Mouse (Mus musculus): ENCODE results near the gene Syne1. TPM values are rescaled to one million over a fixed set of nuclear protein-coding genes. Genes with fewer than 3 reads are reported as not detected.

Gene Syne1
- total and polyA plus RNA-seq, 2 experiments from 2014 or later = 25.9 to 71.2 TPM

- Histone ChIP-seq H3K9me3 (replicated peaks; ENCODE audit: control insufficient read depth, low read length) (no peaks in the 10 kb centered on the region), H3K36me3 (replicated peaks; ENCODE audit: control insufficient read depth, insufficient read depth, low read length) (no peaks in the 10 kb centered on the region), H3K4me2 (ENCODE audit: low read depth, low read length) (no peak overlapping the region), H3K27me3 (ENCODE audit: control insufficient read depth, insufficient read depth, low read length) (no peaks in the 10 kb centered on the region), H3K9ac (replicated peaks; ENCODE audit: low read depth, low read length) (no peak overlapping the region), H3K4me1 (ENCODE audit: control insufficient read depth, insufficient read depth) (no peaks in the 10 kb centered on the region), H3K27ac (ENCODE audit: low read depth) (no peak overlapping the region), H3K4me3 (ENCODE audit: low read depth, low read length) (no peak overlapping the region)
- DNase-seq (ENCODE audit: low spot score) = no peak
- ATAC-seq (ENCODE audit: insufficient read depth, low read depth) = no peak
- TF ChIP-seq EP300 (IDR thresholded peaks at IDR 0.05; ENCODE audit: low read depth) = no peak
- TF ChIP-seq CTCF (IDR thresholded peaks at IDR 0.05; ENCODE audit: low read depth) = no peak
- WGBS = 67% methylated on average over 4 of the region's 4 CpGs
These were observed 9.2 kb upstream of the Syne1 start for GRCm38 (mm10) chr10:5560526-5560925.

- Histone ChIP-seq H3K4me2 (ENCODE audit: low read depth, low read length) (no peak overlapping the region), H3K27ac (ENCODE audit: low read depth) (no peak overlapping the region), H3K4me1 (ENCODE audit: control insufficient read depth, insufficient read depth) (no peaks in the 10 kb centered on the region), H3K9ac (replicated peaks; ENCODE audit: low read depth, low read length) (no peak overlapping the region), H3K36me3 (replicated peaks; ENCODE audit: control insufficient read depth, insufficient read depth, low read length) (no peaks in the 10 kb centered on the region), H3K9me3 (replicated peaks; ENCODE audit: control insufficient read depth, low read length) (no peaks in the 10 kb centered on the region), H3K27me3 (ENCODE audit: control insufficient read depth, insufficient read depth, low read length) (no peaks in the 10 kb centered on the region), H3K4me3 (ENCODE audit: low read depth, low read length) (no peak overlapping the region)
- TF ChIP-seq EP300 (IDR thresholded peaks at IDR 0.05; ENCODE audit: low read depth) = no peak
- no peak for TF ChIP-seq CTCF (IDR thresholded peaks at IDR 0.05; ENCODE audit: low read depth)
- no peak for DNase-seq (ENCODE audit: low spot score)
- no peak for ATAC-seq (ENCODE audit: insufficient read depth, low read depth)
These were observed 7.5 kb upstream of the Syne1 start for GRCm38 (mm10) chr10:5558808-5559207.

- Histone ChIP-seq H3K27me3 (ENCODE audit: control insufficient read depth, insufficient read depth, low read length) (0 out of 2 replicates have a peak, but pooled peaks cover 9% of the 10 kb centered on the region), H3K4me3 (ENCODE audit: low read depth, low read length) (no peak overlapping the region), H3K9ac (replicated peaks; ENCODE audit: low read depth, low read length) (no peak overlapping the region), H3K9me3 (replicated peaks; ENCODE audit: control insufficient read depth, low read length) (no peaks in the 10 kb centered on the region), H3K4me2 (ENCODE audit: low read depth, low read length) (no peak overlapping the region), H3K27ac (ENCODE audit: low read depth) (no peak overlapping the region), H3K36me3 (replicated peaks; ENCODE audit: control insufficient read depth, insufficient read depth, low read length) (no peaks in the 10 kb centered on the region), H3K4me1 (ENCODE audit: control insufficient read depth, insufficient read depth) (no peaks in the 10 kb centered on the region)
- DNase-seq (ENCODE audit: low spot score) = peak; percentile 48
- peak; percentile 63; the same call in 1 of the 2 replicates for ATAC-seq (ENCODE audit: insufficient read depth, low read depth)
- TF ChIP-seq EP300 (IDR thresholded peaks at IDR 0.05; ENCODE audit: low read depth) (no peak), CTCF (IDR thresholded peaks at IDR 0.05; ENCODE audit: low read depth) (peak; percentile 66)
- WGBS = 14% methylated on average over 5 of the region's 5 CpGs
These were observed 3.7 kb upstream of the Syne1 start for GRCm38 (mm10) chr10:5554941-5555340.

GRCm38 (mm10) chr10:5550168-5551021 is 887 bp downstream of the Syne1 start:
- no peaks in the 10 kb centered on the region for H3K36me3 ChIP-seq (replicated peaks; ENCODE audit: control insufficient read depth, insufficient read depth, low read length)
- H3K27ac ChIP-seq (ENCODE audit: low read depth) = no peak overlapping the region
- H3K4me1 ChIP-seq (ENCODE audit: control insufficient read depth, insufficient read depth) = no peaks in the 10 kb centered on the region
- 0 out of 2 replicates have a peak, but pooled peaks cover 9% of the 10 kb centered on the region for H3K27me3 ChIP-seq (ENCODE audit: control insufficient read depth, insufficient read depth, low read length)
- H3K4me3 ChIP-seq (ENCODE audit: low read depth, low read length) = peak overlapping the region; percentile 52
- WGBS = 1% methylated on average over 44 of the region's 44 CpGs
- DNase-seq (ENCODE audit: low spot score) (peak; percentile 10), ATAC-seq (ENCODE audit: insufficient read depth, low read depth) (peak; percentile 64; the same call in 1 of the 2 replicates)
- H3K9me3 ChIP-seq (replicated peaks; ENCODE audit: control insufficient read depth, low read length) = no peaks in the 10 kb centered on the region
- peak overlapping the region; percentile 28; the same call in 1 of the 2 replicates for H3K9ac ChIP-seq (replicated peaks; ENCODE audit: low read depth, low read length)
- TF ChIP-seq EP300 (IDR thresholded peaks at IDR 0.05; ENCODE audit: low read depth) (no peak), CTCF (IDR thresholded peaks at IDR 0.05; ENCODE audit: low read depth) (0 out of 2 replicates have a peak, but pooled peaks have one; percentile 17)
- peak overlapping the region; percentile 67 for H3K4me2 ChIP-seq (ENCODE audit: low read depth, low read length)

- Histone ChIP-seq H3K27me3 (ENCODE audit: control insufficient read depth, insufficient read depth, low read length) (0 out of 2 replicates have a peak, but pooled peaks cover 9% of the 10 kb centered on the region), H3K9ac (replicated peaks; ENCODE audit: low read depth, low read length) (0 out of 2 replicates have a peak overlapping the region, but pooled peaks have one; percentile 28), H3K4me3 (ENCODE audit: low read depth, low read length) (peak overlapping the region; percentile 52), H3K27ac (ENCODE audit: low read depth) (no peak overlapping the region), H3K9me3 (replicated peaks; ENCODE audit: control insufficient read depth, low read length) (no peaks in the 10 kb centered on the region), H3K36me3 (replicated peaks; ENCODE audit: control insufficient read depth, insufficient read depth, low read length) (no peaks in the 10 kb centered on the region), H3K4me1 (ENCODE audit: control insufficient read depth, insufficient read depth) (no peaks in the 10 kb centered on the region), H3K4me2 (ENCODE audit: low read depth, low read length) (peak overlapping the region; percentile 67)
- ATAC-seq (ENCODE audit: insufficient read depth, low read depth) (0 out of 2 replicates have a peak, but pooled peaks have one; percentile 4), DNase-seq (ENCODE audit: low spot score) (no peak)
- WGBS = 9% methylated on average over 6 of the region's 6 CpGs
- TF ChIP-seq EP300 (IDR thresholded peaks at IDR 0.05; ENCODE audit: low read depth) (no peak), CTCF (IDR thresholded peaks at IDR 0.05; ENCODE audit: low read depth) (no peak)
These were observed 1.5 kb downstream of the Syne1 start for GRCm38 (mm10) chr10:5549871-5550167.

All from heart, postnatal 0 days (tissue).